Mouse (Mus musculus) CH12.LX (cell line): ENCODE measurements at regions not wholly inside any gene's neighbourhood (a gene's known extent, or its start where the extent isn't known, plus 50 kb on each side); places are given as distances from the start of the nearest gene placed in this dataset.

Experiments used
- DNase-seq: peaks from one replicate; pipeline ENCODE4 v3.0.0-alpha.2; 2013; ENCODE audit errors: extremely low read depth
- H3K27ac ChIP-seq: 2 replicates; pipeline ENCODE4 v1.5.1; 2012; ENCODE audit warnings: low read depth, mild to moderate bottlenecking, control low read depth, moderate library complexity; ENCODE audit not compliant: insufficient read depth
- H3K27me3 ChIP-seq: replicated peaks from 2 replicates; pipeline ENCODE3; 2012; ENCODE audit warnings: inconsistent platforms
- H3K36me3 ChIP-seq, 2 experiments: replicated peaks in 1 of 2; 2 replicates each; pipeline versions ENCODE3 to v1.6.1; 2012; ENCODE audit warnings: inconsistent platforms in 1 of 2, low read length in 1 of 2, mild to moderate bottlenecking in 1 of 2, mixed read lengths in 1 of 2, moderate library complexity in 1 of 2; ENCODE audit not compliant: control insufficient read depth in 1 of 2, insufficient read depth in 1 of 2
- H3K4me1 ChIP-seq, 2 experiments: 2 replicates each; pipeline ENCODE4 v1.6.1; 2012; ENCODE audit warnings: inconsistent platforms in 1 of 2, moderate library complexity in 1 of 2; ENCODE audit not compliant: insufficient read depth in 2 of 2, control insufficient read depth in 1 of 2
- H3K4me2 ChIP-seq: 2 replicates; pipeline ENCODE4 v1.6.1; 2012; ENCODE audit warnings: low read depth, mild to moderate bottlenecking, control low read depth; ENCODE audit not compliant: poor library complexity, insufficient read depth, severe bottlenecking
- H3K4me3 ChIP-seq, 3 experiments: fragments of 150-350 bp in 1 of 3; sonication (generic) in 1 of 3; replicated peaks in 1 of 3; 2 replicates each; pipeline versions ENCODE3 to v1.5.1; 2011 to 2012; ENCODE audit warnings: low read depth in 2 of 3, low read length in 2 of 3, mild to moderate bottlenecking in 2 of 3, moderate library complexity in 2 of 3, control low read depth in 1 of 3, improper control_type of control experiment in 1 of 3, inconsistent platforms in 1 of 3, mixed read lengths in 1 of 3; ENCODE audit not compliant: poor library complexity in 1 of 3
- H3K79me2 ChIP-seq: replicated peaks from 2 replicates; pipeline ENCODE4 v1.6.1; 2012; ENCODE audit warnings: mild to moderate bottlenecking, moderate library complexity; ENCODE audit not compliant: control insufficient read depth, poor library complexity, insufficient read depth, severe bottlenecking; ENCODE audit errors: extremely low read depth
- H3K9ac ChIP-seq: 2 replicates; pipeline ENCODE4 v1.6.1; 2012; ENCODE audit warnings: low read depth, mild to moderate bottlenecking, control low read depth, moderate library complexity; ENCODE audit not compliant: insufficient read depth
- H3K9me3 ChIP-seq: replicated peaks from 2 replicates; pipeline ENCODE3; 2012; ENCODE audit warnings: low read length, inconsistent platforms, mixed read lengths
- BHLHE40 ChIP-seq: IDR thresholded peaks from 2 replicates; pipeline ENCODE4 v1.6.1; 2011; ENCODE audit warnings: mild to moderate bottlenecking, low read depth, low read length, improper control_type of control experiment
- CHD2 ChIP-seq: IDR thresholded peaks from 2 replicates; pipeline ENCODE4 v1.6.1; 2011; ENCODE audit warnings: low read length, improper control_type of control experiment
- E2F4 ChIP-seq: IDR thresholded peaks from 2 replicates; pipeline ENCODE4 v1.6.1; 2011; ENCODE audit warnings: low read depth, low read length, improper control_type of control experiment; ENCODE audit not compliant: insufficient replicate concordance
- ELF1 ChIP-seq: IDR thresholded peaks from 2 replicates; pipeline ENCODE4 v1.6.1; 2014; ENCODE audit warnings: low read depth, mild to moderate bottlenecking, inconsistent platforms, low read length, improper control_type of control experiment
- ETS1 ChIP-seq: conservative IDR thresholded peaks from 2 replicates; pipeline ENCODE4 v1.6.1; 2012; ENCODE audit warnings: low read depth, mild to moderate bottlenecking, inconsistent platforms, low read length, improper control_type of control experiment, moderate library complexity
- GABPA ChIP-seq: IDR thresholded peaks from 2 replicates; pipeline ENCODE4 v1.6.1; 2012; ENCODE audit warnings: low read depth, low read length, improper control_type of control experiment, inconsistent platforms; ENCODE audit not compliant: insufficient replicate concordance
- JUN ChIP-seq: IDR thresholded peaks from 2 replicates; pipeline ENCODE4 v1.6.1; 2011; ENCODE audit warnings: low read depth, mild to moderate bottlenecking, low read length, improper control_type of control experiment, moderate library complexity; ENCODE audit not compliant: insufficient read depth
- KAT2A ChIP-seq: IDR thresholded peaks from 2 replicates; pipeline ENCODE4 v1.6.1; 2012; ENCODE audit warnings: low read length, improper control_type of control experiment, inconsistent platforms; ENCODE audit not compliant: insufficient replicate concordance
- MAZ ChIP-seq: IDR thresholded peaks from 2 replicates; pipeline ENCODE4 v1.6.1; 2012; ENCODE audit warnings: low read depth, mild to moderate bottlenecking, inconsistent platforms, low read length, improper control_type of control experiment, moderate library complexity
- MEF2A ChIP-seq: IDR thresholded peaks from 2 replicates; pipeline ENCODE4 v1.6.1; 2014; ENCODE audit warnings: low read depth, mild to moderate bottlenecking, inconsistent platforms, low read length, improper control_type of control experiment, borderline replicate concordance
- NRF1 ChIP-seq: IDR thresholded peaks from 2 replicates; pipeline ENCODE4 v1.6.1; 2014; ENCODE audit warnings: low read depth, mild to moderate bottlenecking, inconsistent platforms, low read length, improper control_type of control experiment, moderate library complexity
- POLR2A ChIP-seq: IDR thresholded peaks from 2 replicates; pipeline ENCODE4 v1.6.1; 2011; ENCODE audit warnings: low read depth, mild to moderate bottlenecking, improper control_type of control experiment, low read length
- POLR2AphosphoS2 ChIP-seq: IDR thresholded peaks from 2 replicates; pipeline ENCODE4 v1.6.1; 2011; ENCODE audit warnings: low read depth, low read length, improper control_type of control experiment
- RAD21 ChIP-seq: IDR thresholded peaks from 2 replicates; pipeline ENCODE4 v1.6.1; 2011; ENCODE audit warnings: low read depth, mild to moderate bottlenecking, low read length, improper control_type of control experiment, moderate library complexity
- RCOR1 ChIP-seq: conservative IDR thresholded peaks from 2 replicates; pipeline ENCODE4 v1.6.1; 2012; ENCODE audit warnings: low read depth, mild to moderate bottlenecking, inconsistent platforms, low read length, improper control_type of control experiment
- TCF12 ChIP-seq: IDR thresholded peaks from 2 replicates; pipeline ENCODE4 v1.6.1; 2014; ENCODE audit warnings: low read depth, mild to moderate bottlenecking, inconsistent platforms, low read length, improper control_type of control experiment
- USF1 ChIP-seq: IDR thresholded peaks from 2 replicates; pipeline ENCODE4 v1.6.1; 2014; ENCODE audit warnings: low read depth, mild to moderate bottlenecking, inconsistent platforms, low read length, improper control_type of control experiment
- ZC3H11A ChIP-seq: IDR thresholded peaks from 2 replicates; pipeline ENCODE4 v1.6.1; 2012; ENCODE audit warnings: low read depth, mild to moderate bottlenecking, inconsistent platforms, low read length, improper control_type of control experiment
- ZKSCAN1 ChIP-seq: IDR thresholded peaks from 2 replicates; pipeline ENCODE4 v1.6.1; 2012; ENCODE audit warnings: low read depth, inconsistent platforms, low read length, improper control_type of control experiment, borderline replicate concordance
- ZMIZ1 ChIP-seq: IDR thresholded peaks from 2 replicates; pipeline ENCODE4 v1.6.1; 2012; ENCODE audit warnings: low read depth, mild to moderate bottlenecking, inconsistent platforms, low read length, improper control_type of control experiment
- ZNF384 ChIP-seq: IDR thresholded peaks from 2 replicates; pipeline ENCODE4 v1.6.1; 2012; ENCODE audit warnings: low read depth, low read length, improper control_type of control experiment, inconsistent platforms
- dilution Hi-C: fragments of 300-500 bp; cut with MboI; formaldehyde crosslinking; loops from 2 replicates; pipeline ENCODE4 v1.14.3; 2020; ENCODE audit warnings: low sequenced_read_pairs; ENCODE audit not compliant: extremely low pct_unique_long_range_greater_than_20kb, extremely low pct_ligation_motif_present
- in situ Hi-C: fragments of 300-500 bp; cut with MboI; formaldehyde crosslinking; loops from 3 replicates; pipeline ENCODE4 v1.14.3; 2019; ENCODE audit warnings: low sequenced_read_pairs, low pct_ligation_motif_present, low pct_unique_long_range_greater_than_20kb, mixed read lengths

DNA sequence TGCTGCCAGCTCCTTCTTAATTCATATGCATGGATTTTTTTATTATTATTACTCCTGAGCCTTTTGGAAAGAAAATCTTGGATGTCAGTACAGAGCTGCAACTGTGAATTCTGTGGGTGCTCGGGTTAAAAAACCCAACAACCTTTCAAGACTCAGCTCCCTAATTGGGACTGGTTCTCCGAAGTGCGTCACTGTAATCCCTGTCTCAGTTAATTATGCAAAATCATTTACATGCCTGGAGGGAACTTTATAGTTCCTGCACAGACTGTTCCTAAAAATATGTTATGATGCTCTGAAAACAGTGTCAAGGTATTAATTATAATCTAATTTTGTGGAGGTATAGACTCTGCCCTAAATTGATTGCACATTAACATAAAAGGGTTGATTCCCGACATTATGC is 250.6 kb upstream of the Lcorl start:
- H3K79me2 ChIP-seq, result no peaks in the 10 kb centered on the region
- in situ Hi-C loops, result no loop called here
- H3K9ac ChIP-seq, result no peak overlapping the region
- no peaks in the 10 kb centered on the region for H3K27me3 ChIP-seq
- no peak overlapping the region for H3K27ac ChIP-seq
- no peaks in the 10 kb centered on the region for H3K4me1 ChIP-seq
- TF ChIP-seq ETS1 (no peak), NRF1 (no peak), JUN (no peak), USF1 (no peak), BHLHE40 (no peak), POLR2AphosphoS2 (no peak), POLR2A (no peak), ELF1 (no peak), ZC3H11A (no peak), CHD2 (no peak), ZMIZ1 (no peak), KAT2A (no peak), RAD21 (no peak), GABPA (no peak), RCOR1 (no peak), TCF12 (no peak), ZNF384 (no peak), MAZ (no peak)
- TF ChIP-seq, all 38 proteins: peak for 0
- DNase-seq, result no peak
- H3K9me3 ChIP-seq, result no peaks in the 10 kb centered on the region
- H3K4me3 ChIP-seq, result no peak overlapping the region
- no peak overlapping the region for H3K4me2 ChIP-seq
- H3K36me3 ChIP-seq, result no peaks in the 10 kb centered on the region
- dilution Hi-C loops, result no loop called here

DNA sequence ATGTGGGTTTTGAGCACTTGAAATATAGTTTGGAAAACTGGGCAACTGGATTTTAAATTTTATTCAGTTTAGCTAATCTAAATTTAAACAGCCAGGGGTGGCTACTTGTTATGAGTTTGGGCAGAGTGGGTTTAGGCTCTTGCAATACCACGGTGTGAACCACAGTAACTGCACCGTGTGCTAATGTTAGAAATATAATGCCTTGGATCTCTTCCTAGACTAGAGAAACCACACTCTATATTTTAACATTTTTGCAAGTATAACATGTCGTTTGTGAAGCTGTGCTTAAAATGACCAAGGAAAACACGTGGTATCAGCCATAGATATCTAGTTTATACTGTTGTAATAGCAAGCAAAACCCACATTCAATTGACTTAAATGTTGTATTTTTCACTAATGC is 245.9 kb upstream of the Lcorl start:
- Histone ChIP-seq H3K36me3 (no peaks in the 10 kb centered on the region), H3K9ac (no peak overlapping the region), H3K9me3 (no peaks in the 10 kb centered on the region), H3K4me1 (no peaks in the 10 kb centered on the region), H3K79me2 (no peaks in the 10 kb centered on the region), H3K4me2 (no peak overlapping the region), H3K4me3 (no peak overlapping the region), H3K27me3 (no peaks in the 10 kb centered on the region)
- DNase-seq, result no peak
- in situ Hi-C loops, result no loop called here
- dilution Hi-C loops, result no loop called here
- no peak for TF ChIP-seq GABPA
- TF ChIP-seq KAT2A, result no peak
- no peak for TF ChIP-seq JUN
- no peak for TF ChIP-seq E2F4
- no peak for TF ChIP-seq CHD2
- no peak for TF ChIP-seq ZC3H11A
- no peak for TF ChIP-seq ZKSCAN1
- TF ChIP-seq ZMIZ1, result no peak
- TF ChIP-seq POLR2AphosphoS2, result no peak
- TF ChIP-seq NRF1, result no peak
- no peak for TF ChIP-seq MEF2A
- TF ChIP-seq, all 38 proteins: peak for 0
- no peak overlapping the region for H3K27ac ChIP-seq
